Mouse (Mus musculus) spleen, postnatal 4 days (tissue): ENCODE results near the gene Nckap5l.
"Not testable (repeated sequence)": the region's sequence is repeated elsewhere in the genome, so short reads cannot be mapped to it uniquely, and the experiment has no call there.

Experiments
- DNase-seq, 2 experiments: peaks; one replicate each; pipeline ENCODE4 v3.0.0; 2022; ENCODE audit warnings: low spot score in 2 of 2

The Nckap5l gene

DNA sequence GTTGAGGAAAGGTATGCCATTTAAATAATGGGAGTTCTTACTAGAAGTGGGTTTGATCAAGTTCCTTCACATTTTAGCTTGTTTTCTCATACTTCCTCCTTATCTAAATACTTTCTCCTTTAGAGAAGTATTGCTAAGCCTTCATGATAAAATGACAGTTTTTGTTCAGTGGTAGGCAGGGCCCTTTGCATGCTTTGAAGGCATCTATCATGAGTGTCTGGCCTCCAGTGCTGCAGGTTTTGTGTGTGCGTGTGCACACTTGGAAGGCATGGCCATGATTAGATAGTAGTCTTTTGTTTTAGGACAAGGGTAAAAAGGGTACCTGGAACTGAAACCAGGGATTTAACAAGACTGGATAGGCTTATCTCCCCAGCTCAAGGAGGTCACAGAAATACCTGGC, 61.1 kb downstream of the Nckap5l start:
- no peak for DNase-seq

DNA sequence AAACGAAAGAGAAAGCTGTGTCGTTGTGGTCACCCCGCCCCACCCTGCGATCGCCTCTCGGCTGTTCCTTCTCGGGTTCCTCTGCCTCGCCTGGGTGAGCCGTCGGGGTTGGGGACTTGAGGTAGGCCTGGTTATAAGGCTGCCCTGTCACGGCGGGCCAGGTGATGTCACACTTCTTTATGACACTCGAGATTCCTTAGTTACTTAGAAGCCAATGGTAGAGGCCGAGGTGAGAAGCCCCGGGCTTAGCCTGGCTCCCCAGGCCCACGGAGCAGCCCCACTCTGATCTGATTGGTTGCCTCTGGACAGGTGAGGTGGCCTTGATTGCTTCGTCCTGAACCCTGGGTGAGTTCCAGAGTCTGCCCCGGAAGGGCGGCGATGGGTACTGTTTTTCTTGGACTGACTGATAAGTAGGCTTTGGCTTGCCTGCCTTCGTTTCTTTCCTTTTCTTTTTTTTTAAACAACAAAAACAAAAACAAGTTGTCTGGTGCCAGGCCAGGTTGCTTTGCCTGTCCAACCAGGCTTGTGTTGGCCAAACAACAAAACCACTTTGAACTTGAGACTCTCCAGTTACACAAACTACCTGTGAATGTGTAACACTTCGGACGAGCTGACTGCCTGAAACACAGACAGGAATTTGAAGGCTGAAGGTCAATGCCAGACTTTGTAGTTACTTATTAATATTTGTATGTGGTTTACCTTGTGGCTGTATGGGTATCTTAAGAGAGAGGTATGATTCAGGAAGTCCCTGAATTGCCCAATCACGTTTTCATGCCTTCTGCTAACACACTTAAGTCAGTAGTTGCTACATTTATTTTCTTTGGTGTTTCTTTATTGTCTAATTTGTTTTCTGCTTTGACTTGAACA, 63.9 kb downstream of the Nckap5l start:
- DNase-seq = peak in 1 of 2 experiments; percentile 77

DNA sequence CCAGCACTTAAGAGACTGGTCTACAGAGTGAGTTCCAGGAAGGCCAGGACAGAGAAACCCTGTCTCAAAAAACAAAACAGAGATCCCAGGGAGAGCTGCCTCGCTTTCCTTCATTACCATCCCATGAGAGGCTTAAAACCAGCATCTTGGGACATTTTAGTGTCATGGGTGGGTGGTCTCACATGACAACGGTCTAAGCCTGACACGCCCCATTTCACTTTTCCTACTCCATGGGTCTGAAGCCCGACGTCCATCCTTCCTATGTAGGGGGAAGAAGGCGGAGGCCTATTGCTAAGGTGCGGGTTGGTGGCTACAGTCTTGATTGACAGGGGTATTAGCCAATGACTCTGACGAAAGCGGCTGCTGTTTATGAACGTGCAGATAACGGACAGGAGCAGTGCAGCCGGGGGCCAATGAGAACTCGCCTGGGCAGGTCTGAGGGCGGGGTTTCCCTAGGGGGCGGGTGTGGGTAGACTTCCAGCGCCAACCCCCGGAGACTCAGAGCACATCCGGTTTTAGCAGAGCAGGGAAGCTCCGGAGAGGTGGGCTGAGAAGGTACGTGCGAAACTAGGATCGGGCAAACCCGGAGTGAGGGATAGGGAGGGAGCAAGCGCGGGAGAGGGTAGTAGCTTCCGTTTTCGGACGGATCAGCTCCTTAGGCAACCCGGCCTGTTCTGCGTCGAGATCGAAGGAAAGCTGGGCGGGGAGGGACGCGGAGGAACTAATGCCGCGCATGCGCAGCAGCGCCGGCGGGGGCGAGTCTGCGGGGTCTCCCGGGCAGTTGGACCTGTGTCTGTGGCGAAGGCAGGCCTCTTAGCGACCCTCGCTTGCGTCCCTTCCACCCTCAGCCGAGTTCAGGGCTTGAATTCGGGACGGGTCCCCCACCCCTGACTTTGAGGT, 64.8 kb downstream of the Nckap5l start, which contains the start of gene Tmbim6:
Tmbim6 (plus strand) TSS at position 397 of the 900 bp plus-strand sequence.
- peak; percentile 99 for DNase-seq

DNA sequence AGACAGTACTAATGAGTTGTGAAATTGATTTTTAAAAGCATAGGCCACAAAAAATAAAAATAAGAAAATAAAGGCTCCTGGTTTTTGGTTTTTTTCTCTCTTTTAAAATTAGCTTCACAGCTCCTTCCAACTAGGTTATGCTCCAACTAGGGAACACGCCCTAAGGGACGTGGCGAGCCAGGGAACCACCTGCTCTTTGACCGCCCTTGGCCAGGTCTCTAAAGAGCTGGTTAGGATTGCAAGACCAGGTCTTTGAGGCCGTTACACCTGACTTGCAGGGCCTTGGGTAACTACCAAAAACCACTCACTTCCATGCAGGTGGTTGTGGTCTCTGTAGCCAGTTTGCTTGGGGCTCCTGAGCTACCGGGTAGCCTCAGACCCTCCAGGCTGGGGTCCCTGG, 65.6 kb downstream of the Nckap5l start:
- DNase-seq = no peak

DNA sequence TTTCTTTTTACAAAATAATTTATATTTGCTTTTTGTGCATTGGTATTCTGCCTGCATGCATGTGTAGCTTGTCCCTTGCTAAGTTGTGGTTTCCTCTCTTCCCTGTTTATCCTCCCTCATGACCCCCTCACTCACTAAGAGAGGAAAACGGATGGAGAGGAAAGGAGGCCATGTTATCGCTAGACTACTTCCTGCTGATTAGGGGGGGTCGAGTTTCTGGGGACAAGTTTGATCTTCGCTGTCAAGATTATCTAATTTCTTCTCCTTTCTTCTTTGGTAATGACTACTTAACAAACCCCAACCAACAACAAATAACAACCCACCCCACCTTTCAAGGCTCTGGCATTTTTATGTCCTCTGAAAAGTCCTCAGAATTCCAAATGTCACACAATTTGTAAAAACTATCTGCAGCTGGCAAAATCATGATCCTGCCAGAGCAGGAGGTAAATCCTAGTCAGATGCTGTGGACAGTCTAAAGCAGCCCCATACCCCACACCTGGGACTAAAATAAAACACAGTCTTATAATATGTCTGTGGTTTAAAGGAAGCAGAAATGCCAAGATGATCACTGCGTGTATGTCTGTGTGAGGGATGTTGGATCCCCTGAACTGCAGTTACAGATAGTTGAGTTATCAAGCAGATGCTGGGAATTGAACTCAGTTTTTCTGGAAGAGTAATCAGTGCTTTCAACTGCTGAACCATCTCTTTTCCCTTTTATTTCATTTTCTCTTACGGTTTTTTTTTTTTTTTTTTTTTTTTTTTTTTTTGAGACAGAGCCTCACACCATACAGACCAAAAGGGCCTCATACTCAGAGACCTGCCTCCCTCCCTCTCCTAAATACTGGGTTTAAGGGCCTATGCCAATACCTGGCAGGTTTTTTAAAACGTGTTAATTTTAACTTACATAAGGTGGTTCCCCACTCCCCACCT, 66.8 kb downstream of the Nckap5l start:
- DNase-seq = no peak

DNA sequence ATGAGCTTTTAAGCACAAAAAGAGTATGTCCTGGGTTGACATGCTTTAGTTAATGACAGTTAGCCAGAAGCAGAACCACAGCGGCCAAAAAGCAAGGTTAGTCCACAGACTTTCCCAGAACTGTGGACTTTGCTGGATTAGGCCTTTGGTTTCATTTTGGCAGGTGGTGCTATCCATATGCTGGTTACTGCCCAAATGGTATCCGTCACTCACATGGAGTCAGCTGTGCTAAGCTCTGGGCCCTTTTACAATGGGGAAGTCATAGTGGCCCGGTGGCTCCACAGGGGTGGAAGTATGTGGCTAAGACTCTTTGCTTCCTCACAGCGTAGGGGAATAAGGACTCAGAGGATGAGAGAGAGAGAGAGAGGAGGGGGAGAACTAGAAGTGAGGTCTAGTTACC, 69.6 kb downstream of the Nckap5l start:
- DNase-seq = no peak

DNA sequence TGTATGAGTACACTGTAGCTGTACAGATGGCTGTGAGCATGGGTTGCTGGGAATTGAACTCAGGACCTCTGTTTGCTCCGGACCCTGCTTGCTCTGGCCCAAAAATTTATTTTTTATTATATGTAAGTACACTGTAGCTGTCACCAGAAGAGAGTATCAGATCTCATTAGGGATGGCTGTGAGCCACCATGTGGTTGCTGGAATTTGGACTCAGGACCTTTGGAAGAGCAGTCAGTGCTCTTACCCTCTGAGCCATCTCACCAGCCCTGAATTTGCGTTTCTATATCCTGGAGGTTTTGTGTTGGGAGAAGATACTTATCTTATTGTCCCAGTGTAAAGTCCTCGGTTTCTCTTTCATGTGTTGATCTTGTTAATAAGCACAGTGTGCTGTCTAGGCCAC, 70.8 kb downstream of the Nckap5l start:
- DNase-seq = no peak

DNA sequence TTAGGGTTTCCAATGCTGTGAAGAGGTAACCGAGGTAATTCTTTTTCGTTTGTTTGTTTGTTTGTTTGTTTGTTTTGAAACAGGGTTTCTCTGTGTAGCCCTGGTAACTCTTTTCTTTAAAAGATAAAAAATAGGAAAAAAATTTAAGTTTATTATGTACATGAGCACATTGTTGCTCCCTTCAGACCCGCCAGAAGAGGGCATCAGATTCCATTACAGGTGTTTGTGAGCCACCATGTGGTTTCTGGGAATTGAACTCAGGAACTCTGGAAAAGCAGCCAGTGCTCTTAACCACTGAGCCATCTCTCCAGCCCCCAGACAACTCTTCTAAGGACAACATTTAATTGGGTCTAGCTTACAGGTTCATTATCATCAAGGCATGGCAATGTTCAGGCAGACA, 71.4 kb downstream of the Nckap5l start:
- not testable (repeated sequence) for DNase-seq

DNA sequence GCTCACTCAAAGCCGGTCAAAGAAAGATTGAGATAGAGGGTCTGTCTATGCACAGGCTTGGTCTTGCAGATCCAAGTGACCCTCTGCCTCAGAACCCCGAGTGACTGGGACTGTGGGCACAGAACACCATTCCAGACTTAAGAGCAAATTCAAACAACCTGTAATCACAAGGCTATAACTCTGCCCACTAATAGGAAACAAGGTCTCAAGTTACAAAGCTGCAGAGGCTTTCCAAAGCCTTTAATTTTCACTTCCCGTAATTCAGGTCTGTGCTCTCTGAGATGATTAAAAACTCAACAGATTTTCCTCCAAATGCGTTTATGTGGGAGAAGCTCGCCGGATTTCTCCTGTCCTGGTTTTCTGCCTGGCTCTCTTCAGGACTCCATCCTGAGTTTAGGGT, 73.5 kb downstream of the Nckap5l start:
- no peak for DNase-seq

DNA sequence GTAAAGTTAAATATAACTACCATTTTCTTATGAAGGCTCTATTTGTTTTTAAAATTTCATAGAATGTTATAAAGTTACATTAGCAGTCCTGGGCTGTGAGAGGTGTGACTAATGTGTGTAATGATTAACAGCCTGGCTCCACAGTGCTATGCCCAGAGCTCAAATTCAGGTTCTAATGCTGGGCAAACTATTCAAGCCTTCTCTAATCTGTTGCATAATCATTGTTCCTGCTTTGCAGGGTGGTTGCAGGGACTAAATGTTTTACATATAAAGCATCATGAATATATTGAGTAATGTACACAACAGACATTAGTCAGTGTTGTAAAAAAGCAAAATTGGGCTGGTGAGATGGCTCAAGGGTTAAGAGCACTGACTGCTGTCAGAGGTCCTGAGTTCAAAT, 74.7 kb downstream of the Nckap5l start:
- DNase-seq = no peak

DNA sequence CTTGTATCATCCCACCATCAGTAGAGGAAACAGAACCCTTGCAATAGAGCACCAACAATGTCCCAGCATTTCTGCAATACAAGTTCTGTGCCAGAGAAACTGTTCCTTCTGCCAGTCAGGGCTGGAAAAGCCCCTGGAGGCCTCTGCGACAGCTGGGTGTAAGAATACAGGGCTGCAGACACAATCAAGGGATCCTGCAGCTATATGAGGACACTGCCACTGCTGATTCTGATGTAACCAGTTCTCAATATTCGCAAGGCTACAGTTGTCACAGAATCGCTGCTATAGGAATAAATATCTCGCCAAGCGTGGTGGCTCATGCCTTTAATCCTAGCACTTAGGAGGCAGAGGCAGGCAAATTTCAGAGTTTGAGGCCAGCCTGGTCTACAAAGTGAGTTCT, 81.3 kb downstream of the Nckap5l start:
- no peak for DNase-seq

DNA sequence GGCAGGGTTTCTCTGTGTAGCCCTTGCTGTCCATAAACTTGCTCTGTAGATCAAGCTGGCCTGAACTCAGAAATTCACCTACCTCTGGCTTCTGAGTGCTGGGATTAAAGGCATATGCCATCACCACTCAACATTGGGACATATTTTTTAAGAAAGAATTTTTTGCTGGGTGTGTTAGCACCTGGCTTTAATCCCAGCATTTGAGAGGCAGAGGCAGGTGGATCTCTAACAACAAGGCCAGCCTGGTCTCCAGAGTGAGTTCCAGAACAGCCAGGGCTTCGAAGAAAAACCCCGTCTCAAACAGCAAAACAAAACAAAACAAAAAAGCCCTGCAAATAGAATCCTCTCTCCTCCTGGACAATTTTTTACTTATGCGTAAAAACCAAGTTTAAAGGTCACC, 82.0 kb downstream of the Nckap5l start:
- no peak for DNase-seq

DNA sequence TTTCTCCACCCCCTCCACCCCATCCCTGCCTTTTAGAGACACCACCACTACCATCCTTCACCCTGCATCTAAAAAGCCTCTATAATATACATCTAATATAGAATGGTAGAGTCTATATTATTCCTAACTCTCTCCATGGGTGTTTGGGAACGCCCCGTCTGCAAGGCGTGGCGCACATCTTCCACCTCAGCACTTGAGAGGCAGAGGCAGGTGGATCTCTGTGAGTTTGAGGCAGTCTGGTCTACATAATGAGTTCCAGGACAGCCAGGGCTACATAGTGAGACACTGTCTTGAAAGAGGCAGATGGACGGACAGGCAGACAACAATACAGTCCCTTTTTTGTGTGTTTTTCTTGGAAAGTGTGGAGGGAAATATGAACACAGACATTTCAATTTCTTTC, 82.5 kb downstream of the Nckap5l start:
- DNase-seq = no peak

DNA sequence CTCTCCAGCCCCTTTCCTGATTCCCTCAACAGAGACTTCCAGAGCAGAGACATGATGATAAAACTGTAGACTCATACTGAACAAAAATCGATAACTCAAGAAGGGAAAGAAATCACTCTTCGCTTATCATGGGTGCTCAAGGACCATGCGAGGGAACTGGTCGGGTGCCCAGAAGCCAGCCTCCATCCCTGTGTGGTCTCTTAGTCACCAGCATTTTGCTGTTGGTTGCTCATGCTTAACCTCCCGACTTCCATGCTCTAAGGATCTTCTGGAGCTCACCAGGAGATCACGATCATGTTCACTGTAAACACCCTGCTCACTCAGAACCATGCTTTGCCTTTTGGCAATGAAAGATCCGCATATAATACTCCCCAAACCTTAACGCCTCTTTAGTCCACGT, 84.8 kb downstream of the Nckap5l start:
- no peak for DNase-seq
